Mouse (Mus musculus): ENCODE measurements around the gene Wscd2.

DNA sequence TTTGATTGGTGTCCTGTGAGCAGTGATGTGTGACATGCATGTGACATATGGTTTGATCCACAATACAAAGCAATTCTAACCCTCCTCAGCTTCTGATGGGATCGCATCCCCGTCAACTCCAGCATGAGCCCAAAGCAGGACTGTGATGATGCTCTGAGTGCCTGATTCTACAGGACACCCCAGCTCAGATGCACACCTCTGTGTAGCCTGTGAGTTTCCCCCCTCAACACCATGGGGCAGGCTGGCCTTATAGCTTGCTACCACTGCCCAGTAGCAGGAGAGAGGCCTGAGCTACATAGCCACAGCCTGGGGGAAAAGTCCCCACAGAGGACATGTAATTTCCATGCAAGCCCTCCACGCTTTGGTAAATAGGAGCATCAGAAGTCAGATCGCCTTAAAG lies 27.3 kb downstream of the Wscd2 start:
- TF ChIP-seq MYOD1 (IDR thresholded peaks at IDR 0.05; ENCODE audit: control insufficient read depth in 1 of 3, insufficient read length in 2 of 3, low read depth in 2 of 3): no peak
- no peak for TF ChIP-seq POLR2AphosphoS2 (IDR thresholded peaks at IDR 0.05; ENCODE audit: insufficient read length, low read depth)
- TF ChIP-seq POLR2A (IDR thresholded peaks at IDR 0.05; ENCODE audit: insufficient read length, low read depth): no peak
- TF ChIP-seq USF1 (IDR thresholded peaks at IDR 0.05; ENCODE audit: low read depth): no peak
- TF ChIP-seq E2F4 (IDR thresholded peaks at IDR 0.05; ENCODE audit: insufficient read depth): no peak
